Mouse (Mus musculus): ENCODE data around the gene Serpina3m. TPM values are rescaled to one million over a fixed set of nuclear protein-coding genes. Genes with fewer than 3 reads are reported as not detected.
"Not testable (repeated sequence)": the region's sequence is repeated elsewhere in the genome, so short reads cannot be mapped to it uniquely, and the experiment has no call there.

The Serpina3m gene
- polyA plus RNA-seq, 1 experiment = not detected

DNA sequence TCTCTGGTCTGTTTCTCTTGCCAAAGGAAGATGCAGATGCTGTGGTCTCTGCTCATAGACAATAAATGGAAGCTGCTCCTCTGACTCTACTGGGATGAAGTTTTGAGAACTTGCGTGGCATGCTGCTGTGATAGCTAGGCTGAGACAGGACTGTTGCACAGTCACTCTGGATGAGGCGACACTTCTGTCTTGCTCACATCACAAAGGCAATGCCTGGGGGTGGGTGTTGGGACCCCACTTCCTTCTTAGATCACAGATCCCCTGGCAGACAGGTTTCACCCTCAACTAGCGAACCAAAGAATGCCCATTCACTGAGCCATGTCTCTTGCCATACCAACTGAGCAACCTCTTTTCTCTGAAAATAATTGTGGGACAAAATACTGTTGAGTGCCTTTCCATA, 419 bp downstream of the Serpina3m start:
- Histone ChIP-seq H3K4me1 (ENCODE audit: control insufficient read depth, insufficient read depth, low read length) (no peaks in the 10 kb centered on the region), H3K27me3 (ENCODE audit: control insufficient read depth, insufficient read depth, low read length) (no peaks in the 10 kb centered on the region), H3K27ac (ENCODE audit: insufficient read depth, low read length) (no peak overlapping the region), H3K4me3 (replicated peaks; ENCODE audit: insufficient read depth, low read depth, low read length) (no peak overlapping the region)
- no peak for TF ChIP-seq CTCF (IDR thresholded peaks at IDR 0.05; ENCODE audit: borderline replicate concordance, insufficient read depth, low read depth, low read length)
- no peak for TF ChIP-seq POLR2A (IDR thresholded peaks at IDR 0.05; ENCODE audit: borderline replicate concordance, insufficient read depth, low read length)
- 90% methylated on average over 3 of the region's 3 CpGs for WGBS
- DNase-seq = no peak

DNA sequence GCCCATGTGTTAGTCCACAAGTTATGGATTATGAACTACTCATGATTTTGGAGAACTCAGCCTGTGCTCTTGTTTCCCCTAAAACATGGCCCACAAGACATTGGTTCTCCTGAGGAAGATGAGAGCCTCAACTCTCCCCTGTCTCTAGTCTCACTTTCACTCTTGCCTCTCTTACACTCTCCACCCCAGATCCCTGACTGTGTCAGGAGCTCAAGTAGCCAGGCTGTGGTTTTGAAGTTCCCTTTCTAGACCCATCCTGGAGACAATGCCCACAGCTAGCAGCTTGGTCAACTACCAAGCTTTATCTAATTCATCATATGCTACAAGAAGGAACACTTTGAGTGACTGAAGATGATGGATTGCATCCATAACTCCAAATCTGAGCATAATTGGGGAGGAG, 4.2 kb downstream of the Serpina3m start:
- H3K27ac ChIP-seq (ENCODE audit: insufficient read depth, low read length); H3K27me3 ChIP-seq (ENCODE audit: control insufficient read depth, insufficient read depth, low read length); H3K4me1 ChIP-seq (ENCODE audit: control insufficient read depth, insufficient read depth, low read length); H3K4me3 ChIP-seq (replicated peaks; ENCODE audit: insufficient read depth, low read depth, low read length); DNase-seq: not testable (repeated sequence)

DNA sequence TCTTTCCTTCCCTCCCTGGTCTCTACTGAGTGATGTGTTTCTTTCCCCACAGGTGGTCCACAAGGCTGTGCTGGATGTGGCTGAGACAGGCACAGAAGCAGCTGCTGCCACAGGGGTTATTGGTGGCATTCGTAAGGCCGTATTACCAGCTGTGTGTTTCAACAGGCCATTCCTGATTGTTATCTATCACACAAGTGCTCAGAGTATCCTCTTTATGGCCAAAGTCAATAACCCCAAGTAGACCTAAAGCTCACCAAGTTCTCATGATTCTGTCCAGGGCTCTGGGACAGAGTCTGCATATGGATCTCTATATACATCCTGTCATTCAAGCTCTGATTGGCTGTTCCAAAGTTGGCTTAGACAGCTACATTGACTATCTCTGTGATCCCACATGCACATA, 6.9 kb downstream of the Serpina3m start:
- WGBS = 87% methylated on average over 2 of the region's 2 CpGs
- DNase-seq = no peak
- Histone ChIP-seq H3K4me3 (replicated peaks; ENCODE audit: insufficient read depth, low read depth, low read length) (no peak overlapping the region), H3K27ac (ENCODE audit: insufficient read depth, low read length) (no peak overlapping the region), H3K4me1 (ENCODE audit: control insufficient read depth, insufficient read depth, low read length) (no peaks in the 10 kb centered on the region), H3K27me3 (ENCODE audit: control insufficient read depth, insufficient read depth, low read length) (no peaks in the 10 kb centered on the region)
- TF ChIP-seq CTCF (IDR thresholded peaks at IDR 0.05; ENCODE audit: borderline replicate concordance, insufficient read depth, low read depth, low read length) = no peak
- no peak for TF ChIP-seq POLR2A (IDR thresholded peaks at IDR 0.05; ENCODE audit: borderline replicate concordance, insufficient read depth, low read length)

DNA sequence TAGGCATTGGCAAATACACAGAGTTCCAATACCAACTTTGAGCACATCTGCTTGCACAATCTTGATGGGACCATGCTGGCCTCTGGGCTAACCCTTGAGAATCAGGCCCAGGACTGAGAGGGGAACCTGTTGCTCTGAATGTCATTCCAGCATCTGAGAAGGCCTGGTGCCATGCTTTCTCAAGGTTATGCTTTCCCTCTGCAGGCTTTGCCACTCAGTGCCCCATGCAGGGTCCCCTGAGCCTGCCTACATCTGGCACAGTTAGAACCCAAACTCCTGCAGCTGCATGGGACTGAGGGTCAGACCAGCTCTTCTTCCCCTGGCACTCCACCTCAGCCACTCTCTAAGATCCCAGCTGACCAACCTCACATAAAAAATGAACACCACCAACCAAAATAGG, 7.4 kb downstream of the Serpina3m start:
- H3K4me1 ChIP-seq (ENCODE audit: control insufficient read depth, insufficient read depth, low read length) = no peaks in the 10 kb centered on the region
- no peak overlapping the region for H3K4me3 ChIP-seq (replicated peaks; ENCODE audit: insufficient read depth, low read depth, low read length)
- no peak for DNase-seq
- no peak overlapping the region for H3K27ac ChIP-seq (ENCODE audit: insufficient read depth, low read length)
- H3K27me3 ChIP-seq (ENCODE audit: control insufficient read depth, insufficient read depth, low read length) = no peaks in the 10 kb centered on the region
- TF ChIP-seq CTCF (IDR thresholded peaks at IDR 0.05; ENCODE audit: borderline replicate concordance, insufficient read depth, low read depth, low read length) (no peak), POLR2A (IDR thresholded peaks at IDR 0.05; ENCODE audit: borderline replicate concordance, insufficient read depth, low read length) (no peak)

DNA sequence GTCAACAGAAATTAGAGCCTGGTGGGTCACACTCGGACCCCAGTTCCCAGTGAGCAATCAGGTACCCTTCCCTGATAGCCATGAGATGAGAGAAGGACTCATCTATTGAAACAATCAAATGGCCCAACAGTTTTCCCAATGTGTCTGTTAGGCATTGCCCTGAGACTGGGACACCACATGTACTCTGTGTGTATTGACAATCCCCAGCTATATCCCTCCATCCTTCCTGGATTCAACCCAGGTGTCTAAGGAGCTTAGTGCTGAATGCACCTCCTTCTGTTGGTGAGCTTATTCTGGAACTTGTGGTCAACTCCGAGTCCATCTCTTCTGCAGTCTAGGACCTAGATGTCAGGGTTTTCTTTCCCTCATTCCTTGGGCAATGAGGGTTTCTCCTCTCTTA, 8.8 kb downstream of the Serpina3m start:
- TF ChIP-seq POLR2A (IDR thresholded peaks at IDR 0.05; ENCODE audit: borderline replicate concordance, insufficient read depth, low read length) (no peak), CTCF (IDR thresholded peaks at IDR 0.05; ENCODE audit: borderline replicate concordance, insufficient read depth, low read depth, low read length) (no peak)
- H3K4me3 ChIP-seq (replicated peaks; ENCODE audit: insufficient read depth, low read depth, low read length) = no peak overlapping the region
- no peaks in the 10 kb centered on the region for H3K4me1 ChIP-seq (ENCODE audit: control insufficient read depth, insufficient read depth, low read length)
- 71% methylated on average over 2 of the region's 2 CpGs for WGBS
- no peak overlapping the region for H3K27ac ChIP-seq (ENCODE audit: insufficient read depth, low read length)
- DNase-seq = no peak
- no peaks in the 10 kb centered on the region for H3K27me3 ChIP-seq (ENCODE audit: control insufficient read depth, insufficient read depth, low read length)

DNA sequence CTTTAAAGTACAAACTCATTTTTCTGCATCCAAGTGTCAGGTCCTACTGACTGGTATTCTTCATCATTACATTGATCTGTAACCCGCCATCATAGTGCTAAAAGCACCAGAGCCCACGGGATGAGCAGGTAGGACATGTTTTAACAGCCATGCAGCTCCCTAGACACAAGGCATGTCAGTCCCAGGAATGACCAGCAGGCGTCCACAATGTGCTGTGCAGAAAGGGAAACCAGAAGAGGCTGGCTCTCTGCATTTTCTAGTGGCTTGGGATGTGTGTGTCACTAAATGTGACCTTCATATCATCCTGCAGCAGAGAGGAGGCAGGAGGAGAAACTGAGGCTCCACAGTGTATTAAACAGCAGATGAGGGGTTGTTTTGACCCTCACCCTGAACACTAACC, 13.5 kb downstream of the Serpina3m start:
- DNase-seq = peak; percentile 13 to 21
- peak; percentile 29; the same call in 1 of the 2 replicates for TF ChIP-seq CTCF (IDR thresholded peaks at IDR 0.05; ENCODE audit: borderline replicate concordance, insufficient read depth, low read depth, low read length)
- not testable (repeated sequence) for H3K4me1 ChIP-seq (ENCODE audit: control insufficient read depth, insufficient read depth, low read length); H3K27ac ChIP-seq (ENCODE audit: insufficient read depth, low read length); H3K27me3 ChIP-seq (ENCODE audit: control insufficient read depth, insufficient read depth, low read length); H3K4me3 ChIP-seq (replicated peaks; ENCODE audit: insufficient read depth, low read depth, low read length)
- WGBS = 37% methylated on average over 3 of the region's 3 CpGs

DNA sequence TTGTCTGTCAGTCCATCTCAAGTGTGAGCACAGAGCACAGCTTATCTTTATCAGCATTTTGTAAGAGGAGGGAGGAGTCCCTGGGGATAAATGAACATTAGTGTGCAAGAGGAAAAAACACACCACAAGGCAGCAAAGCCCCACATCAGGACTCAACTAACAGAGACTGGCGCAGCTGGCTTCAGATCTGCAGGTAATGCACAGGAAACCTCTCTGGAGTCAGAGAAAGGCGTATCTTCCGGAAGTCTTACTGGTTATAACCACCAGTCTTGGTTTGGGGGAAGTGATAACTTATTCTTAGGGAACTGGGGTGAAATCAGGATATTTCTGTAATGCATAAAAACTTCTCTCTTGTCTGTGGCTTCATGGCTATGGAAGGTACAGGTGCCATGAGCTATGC, 17.7 kb downstream of the Serpina3m start:
- Histone ChIP-seq H3K4me1 (ENCODE audit: control insufficient read depth, insufficient read depth, low read length) (no peaks in the 10 kb centered on the region), H3K4me3 (replicated peaks; ENCODE audit: insufficient read depth, low read depth, low read length) (no peak overlapping the region), H3K27me3 (ENCODE audit: control insufficient read depth, insufficient read depth, low read length) (no peaks in the 10 kb centered on the region), H3K27ac (ENCODE audit: insufficient read depth, low read length) (no peak overlapping the region)
- WGBS = 93% methylated on average over 3 of the region's 3 CpGs
- no peak for TF ChIP-seq POLR2A (IDR thresholded peaks at IDR 0.05; ENCODE audit: borderline replicate concordance, insufficient read depth, low read length)
- DNase-seq = no peak

DNA sequence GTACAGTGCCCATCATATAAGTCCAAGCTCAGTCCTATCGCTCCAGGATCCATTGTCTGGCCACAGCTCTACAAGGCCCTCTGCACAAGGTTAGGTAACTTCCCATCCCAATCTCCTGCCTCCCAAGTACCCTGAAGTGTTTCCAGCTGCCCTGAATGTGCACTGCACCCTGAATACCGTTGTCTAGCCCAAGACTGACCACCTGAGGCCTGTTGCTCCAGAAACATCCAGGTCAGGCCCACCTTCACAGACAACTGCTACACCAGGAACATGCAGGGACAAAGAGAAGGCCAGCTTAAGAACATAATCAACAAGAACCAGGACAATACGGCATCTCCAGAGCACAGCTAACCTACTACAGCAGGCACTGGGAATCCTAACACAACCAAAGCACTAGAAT, 31.7 kb downstream of the Serpina3m start:
- WGBS = 80% methylated on average over 3 of the region's 3 CpGs
- Histone ChIP-seq H3K27me3 (ENCODE audit: control insufficient read depth, insufficient read depth, low read length) (no peaks in the 10 kb centered on the region), H3K27ac (ENCODE audit: insufficient read depth, low read length) (no peak overlapping the region), H3K4me1 (ENCODE audit: control insufficient read depth, insufficient read depth, low read length) (no peaks in the 10 kb centered on the region), H3K4me3 (replicated peaks; ENCODE audit: insufficient read depth, low read depth, low read length) (no peak overlapping the region)
- no peak for DNase-seq
- TF ChIP-seq CTCF (IDR thresholded peaks at IDR 0.05; ENCODE audit: borderline replicate concordance, insufficient read depth, low read depth, low read length) (no peak), POLR2A (IDR thresholded peaks at IDR 0.05; ENCODE audit: borderline replicate concordance, insufficient read depth, low read length) (no peak)

DNA sequence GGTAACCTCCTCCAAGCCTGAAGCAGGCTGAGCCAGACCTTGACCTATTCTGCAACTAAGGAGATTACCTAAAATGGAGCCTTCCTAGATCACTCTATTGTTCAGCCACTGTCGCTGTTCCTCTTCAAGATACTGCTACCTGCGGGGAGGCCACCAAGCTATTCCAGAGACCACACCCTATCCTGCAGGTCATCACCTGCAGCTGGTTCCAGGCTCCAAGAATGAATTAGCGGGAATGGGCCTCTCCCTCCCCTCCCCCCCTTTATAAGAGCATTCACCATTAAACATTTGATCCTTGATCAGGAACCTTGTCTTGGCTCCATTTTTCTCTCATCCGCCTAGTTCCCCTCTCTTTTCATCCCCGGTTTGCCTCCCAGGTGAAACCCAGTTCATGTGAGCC, 38.9 kb downstream of the Serpina3m start:
- H3K4me1 ChIP-seq (ENCODE audit: control insufficient read depth, insufficient read depth, low read length) = not testable (repeated sequence)
- WGBS = 80% methylated on average over 5 of the region's 5 CpGs

DNA sequence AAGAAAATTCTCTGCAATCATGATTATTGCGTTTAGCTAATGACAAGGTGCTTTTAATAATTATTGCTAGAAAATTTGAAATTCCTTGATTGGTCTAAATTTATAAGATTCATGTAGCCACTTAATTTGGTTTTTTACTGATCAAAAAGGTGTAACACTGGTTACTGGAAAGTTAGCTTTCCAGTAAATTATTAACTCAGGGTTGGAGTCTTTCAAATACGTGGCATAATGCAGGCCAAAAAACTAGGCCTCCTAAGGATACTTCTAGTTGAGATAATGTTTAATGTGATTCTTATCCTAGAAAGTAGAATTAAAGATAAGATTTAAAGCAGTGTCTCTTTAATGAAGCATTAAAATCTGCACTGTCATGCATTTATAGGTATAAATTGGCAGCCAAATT, 40.1 kb downstream of the Serpina3m start:
- H3K27me3 ChIP-seq (ENCODE audit: control insufficient read depth, insufficient read depth, low read length); DNase-seq; H3K4me1 ChIP-seq (ENCODE audit: control insufficient read depth, insufficient read depth, low read length); H3K4me3 ChIP-seq (replicated peaks; ENCODE audit: insufficient read depth, low read depth, low read length); H3K27ac ChIP-seq (ENCODE audit: insufficient read depth, low read length): not testable (repeated sequence)
- 90% methylated on average over 2 of the region's 2 CpGs for WGBS

More for the DNA sequence above, 38.9 kb downstream of the Serpina3m start:
- not testable (repeated sequence) for DNase-seq; H3K4me3 ChIP-seq (replicated peaks; ENCODE audit: insufficient read depth, low read depth, low read length); H3K27me3 ChIP-seq (ENCODE audit: control insufficient read depth, insufficient read depth, low read length); H3K27ac ChIP-seq (ENCODE audit: insufficient read depth, low read length)

DNA sequence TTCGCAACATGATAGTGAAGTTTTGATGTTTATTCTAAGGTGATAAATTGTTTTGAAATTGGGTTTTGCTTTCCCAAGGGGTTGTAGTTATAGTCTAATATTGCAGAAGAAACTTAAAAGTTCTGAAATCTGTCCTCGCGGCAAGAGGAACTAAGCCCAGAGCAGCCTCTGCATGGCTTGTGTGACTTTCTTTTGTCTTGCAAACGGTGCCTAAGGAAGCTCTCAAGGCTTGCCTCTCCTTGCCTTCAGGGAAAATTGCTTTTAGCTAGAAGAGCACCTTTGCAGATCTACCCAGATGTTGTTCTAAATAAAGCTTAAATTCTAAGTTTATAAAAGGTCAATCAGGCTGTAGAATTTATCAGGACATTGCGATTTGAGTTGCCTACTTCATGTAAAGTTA, 40.5 kb downstream of the Serpina3m start:
- H3K27me3 ChIP-seq (ENCODE audit: control insufficient read depth, insufficient read depth, low read length); H3K4me1 ChIP-seq (ENCODE audit: control insufficient read depth, insufficient read depth, low read length); DNase-seq; H3K4me3 ChIP-seq (replicated peaks; ENCODE audit: insufficient read depth, low read depth, low read length); H3K27ac ChIP-seq (ENCODE audit: insufficient read depth, low read length): not testable (repeated sequence)
- 53% methylated on average over 5 of the region's 5 CpGs for WGBS
